Mouse (Mus musculus): ENCODE data around the gene Klhl23.
"Not testable (repeated sequence)": the region's sequence is repeated elsewhere in the genome, so short reads cannot be mapped to it uniquely, and the experiment has no call there.

Gene Klhl23

GRCm38 (mm10) chr2:69821711-69822110, at the start of gene Klhl23:
Klhl23 (plus strand) TSS chr2:69821944.
- DNase-seq: no peak

- DNase-seq: no peak
Observed at GRCm38 (mm10) chr2:69773331-69773730, 48.4 kb upstream of the Klhl23 start.

GRCm38 (mm10) chr2:69777985-69778835, 43.5 kb upstream of the Klhl23 start:
- no peak for DNase-seq

- DNase-seq: no peak
Observed at GRCm38 (mm10) chr2:69778836-69779177, 42.9 kb upstream of the Klhl23 start.

GRCm38 (mm10) chr2:69788974-69789373, 32.8 kb upstream of the Klhl23 start:
- no peak for DNase-seq

- DNase-seq: peak; percentile 98
Observed at GRCm38 (mm10) chr2:69789429-69790069, 32.2 kb upstream of the Klhl23 start, which contains the start of the genes Ccdc173 and Phospho2. Ccdc173 (minus strand) TSS chr2:69789575. Phospho2 (plus strand) TSS chr2:69789623.

- peak; percentile 80 for DNase-seq
Observed at GRCm38 (mm10) chr2:69790285-69790684, 31.5 kb upstream of the Klhl23 start.

- no peak for DNase-seq
Observed at GRCm38 (mm10) chr2:69790722-69791121, 31.0 kb upstream of the Klhl23 start.

GRCm38 (mm10) chr2:69802911-69803312, 18.8 kb upstream of the Klhl23 start:
- peak; percentile 25 for DNase-seq

GRCm38 (mm10) chr2:69803756-69804155, 18.0 kb upstream of the Klhl23 start:
- DNase-seq: no peak

GRCm38 (mm10) chr2:69804663-69805062, 17.1 kb upstream of the Klhl23 start:
- DNase-seq: not testable (repeated sequence)

GRCm38 (mm10) chr2:69810169-69810568, 11.6 kb upstream of the Klhl23 start:
- no peak for DNase-seq

GRCm38 (mm10) chr2:69811349-69811748, 10.4 kb upstream of the Klhl23 start:
- DNase-seq: not testable (repeated sequence)

GRCm38 (mm10) chr2:69816575-69816974, 5.2 kb upstream of the Klhl23 start:
- no peak for DNase-seq

GRCm38 (mm10) chr2:69818350-69819085, 3.2 kb upstream of the Klhl23 start:
- no peak for DNase-seq

- no peak for DNase-seq
Observed at GRCm38 (mm10) chr2:69820201-69820600, 1.5 kb upstream of the Klhl23 start.

GRCm38 (mm10) chr2:69822361-69823128, 801 bp downstream of the Klhl23 start:
- DNase-seq: peak; percentile 68

GRCm38 (mm10) chr2:69823129-69823677, 1.5 kb downstream of the Klhl23 start:
- no peak for DNase-seq

- DNase-seq: peak; percentile 44
Observed at GRCm38 (mm10) chr2:69825898-69826297, 4.2 kb downstream of the Klhl23 start.

- peak; percentile 82 for DNase-seq
Observed at GRCm38 (mm10) chr2:69826380-69826779, 4.6 kb downstream of the Klhl23 start.

- no peak for DNase-seq
Observed at GRCm38 (mm10) chr2:69828031-69828430, 6.3 kb downstream of the Klhl23 start.

- no peak for DNase-seq
Observed at GRCm38 (mm10) chr2:69829680-69830079, 7.9 kb downstream of the Klhl23 start.
